9 mouse cellular contexts compared by ENCODE assay signal in the genomic region with DNA sequence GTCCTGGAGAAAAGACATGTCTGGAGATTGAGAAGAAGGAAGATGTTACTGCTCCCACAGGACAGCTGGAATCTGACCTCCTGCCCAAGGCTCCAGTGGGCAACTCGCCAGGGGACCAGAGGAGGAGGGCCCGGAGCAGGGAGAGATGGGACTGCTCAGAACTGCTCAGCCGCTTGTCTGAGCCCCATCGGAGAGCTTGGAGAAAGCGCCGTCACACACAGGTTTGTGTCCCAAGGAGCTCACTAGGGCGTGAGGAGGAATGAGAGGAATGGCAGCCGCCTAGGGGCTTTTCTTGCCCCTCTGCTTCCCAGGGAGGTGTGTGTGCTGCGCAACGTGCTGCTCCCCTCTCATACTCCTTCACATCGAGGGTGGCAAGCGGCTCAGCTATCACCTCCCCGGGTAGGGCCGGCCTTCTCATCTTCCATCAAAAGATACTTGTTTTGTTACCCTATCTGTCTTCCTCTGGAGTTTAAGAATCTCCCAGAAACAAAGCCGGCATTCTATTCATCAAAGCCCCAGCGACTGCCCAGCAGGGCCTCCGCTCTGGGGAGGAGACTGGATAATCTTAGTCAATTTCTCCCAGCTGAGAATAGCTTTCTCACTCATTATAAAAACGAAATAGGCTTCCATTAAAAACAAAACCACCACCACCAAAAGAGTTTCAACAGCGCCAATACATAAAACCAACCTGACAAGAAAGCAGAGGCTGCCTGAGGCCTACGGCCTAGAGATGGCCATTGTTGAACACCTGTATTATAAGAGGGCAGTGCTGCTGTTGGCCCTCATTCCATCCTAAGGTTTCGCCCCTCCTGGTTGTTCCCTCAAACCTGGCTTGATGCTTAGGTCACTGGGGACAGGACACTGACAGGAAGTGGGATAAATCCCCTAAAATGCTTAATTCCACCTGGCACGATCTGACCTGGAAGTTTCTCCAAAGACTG. TPM values are rescaled to one million over a fixed set of nuclear protein-coding genes. Genes with fewer than 3 reads are reported as not detected.
DNase-seq lines count a peak whose midpoint lies in the region; TF ChIP-seq lines count a peak whose summit lies in the region.
"Had no signal": no experiment of that assay in that cellular context is flagged by ENCODE, and none has a peak within 500 bp of the region (broad histone marks: within the 10 kb centered on the region; RNA-seq: fewer than 3 reads in every experiment).

No protein-coding gene starts in this region.

- peak overlapping the region; percentile 35 for H3K4me3 ChIP-seq in testis, adult 2 months (ENCODE audit: control insufficient read depth, low read depth, low read length)

- H3K4me1 ChIP-seq in testis, adult 2 months (ENCODE audit: control insufficient read depth, insufficient read depth, low read length): peaks cover 8% of the 10 kb centered on the region

- intact Hi-C loops in gastrocnemius, postnatal 36 days (cut with DNase I): no loop called here

- H3K36me3 ChIP-seq in testis, adult 2 months (ENCODE audit: control insufficient read depth, insufficient read depth, low read length): no peaks in the 10 kb centered on the region; the same call in 1 of the 2 replicates

- peak; percentile 64 for DNase-seq in Muller cell, postnatal 12 days (ENCODE audit: inconsistent ontology term)
- peak; percentile 19 for DNase-seq in brain, adult 2 months (ENCODE audit: low read depth, low spot score)
- peak; percentile 32 to 37 for DNase-seq in gastrocnemius, postnatal 36 days
- peak; percentile 91 for DNase-seq in kidney, adult 9 months
- DNase-seq in mesoderm, embryonic 11.5 days (ENCODE audit: low read depth, low spot score): peak; percentile 46
- DNase-seq in layer of hippocampus, adult 9-10 months (ENCODE audit: low spot score): no peak
- DNase-seq in thymus, postnatal 36 days: no peak

- no peaks in the 10 kb centered on the region for H3K27me3 ChIP-seq in testis, adult 2 months (ENCODE audit: control insufficient read depth, insufficient read depth, low read length)
- H3K27me3 ChIP-seq: Patski had no signal

- TF ChIP-seq CTCF in testis, adult 2 months (IDR thresholded peaks at IDR 0.05; ENCODE audit: control insufficient read depth, insufficient read depth, insufficient replicate concordance, low read depth, low read length): no peak

- H3K27ac ChIP-seq in testis, adult 2 months (ENCODE audit: control insufficient read depth, insufficient read depth, low read depth, low read length): peak overlapping the region; percentile 49

- TF ChIP-seq POLR2A in testis, adult 2 months (IDR thresholded peaks at IDR 0.05; ENCODE audit: control insufficient read depth, low read depth, low read length): no peak

RNA-seq across cellular contexts. Expression of gene Fam213a, which starts 9.1 kb away (rescaled TPM):
- 10 to 100 TPM; 13.1 to 19.1 TPM for total RNA-seq in gastrocnemius, postnatal 36 days (2021)
- polyA plus RNA-seq in testis, adult 2 months (2012; rRNA removed): 41.1 and 45.1 TPM in 2 replicates

RNA-seq across cellular contexts. Expression of gene Tspan14, which starts 37.9 kb away (rescaled TPM):
- 10 to 100 TPM; 11.5 to 12.1 TPM for total RNA-seq in gastrocnemius, postnatal 36 days (2021)
- 7.2 and 7.8 TPM in 2 replicates for polyA plus RNA-seq in testis, adult 2 months (2012; rRNA removed)

Comparison
In these comparisons a context has a peak if more than half of its experiments do, and no peak if none do; other contexts are left out.
1. DNase-seq: peak in Muller cell, postnatal 12 days (single experiment), brain, adult 2 months (single experiment), gastrocnemius, postnatal 36 days (2 of 2), kidney, adult 9 months (single experiment) and mesoderm, embryonic 11.5 days (single experiment); none in layer of hippocampus, adult 9-10 months (single experiment) and thymus, postnatal 36 days (0 of 2).